Mouse (Mus musculus) liver, embryonic 14.5 days (tissue): Measurements from ENCODE around the gene Fosl1. TPM values are rescaled to one million over a fixed set of nuclear protein-coding genes. Genes with fewer than 3 reads are reported as not detected.

Source experiments
- ATAC-seq: fragments of 200-750 bp; cut with Nextera tagmentation; 2 replicates; pipeline ENCODE4 v1.8.0; 2017; ENCODE audit warnings: moderate number of reproducible peaks, mild to moderate bottlenecking, moderate library complexity; ENCODE audit not compliant: insufficient read depth
- DNase-seq, 3 experiments: peaks; one replicate each; pipeline ENCODE4 v3.0.0-alpha.2; 2012 to 2013; ENCODE audit warnings: low read depth in 3 of 3, low spot score in 3 of 3
- H3K27ac ChIP-seq: fragments of 300-500 bp; sonication (generic); 2 replicates; pipeline ENCODE4 v1.5.1; 2014; ENCODE audit warnings: moderate library complexity, mild to moderate bottlenecking, control low read depth, inconsistent platforms
- H3K27me3 ChIP-seq: fragments of 300-500 bp; sonication (generic); 2 replicates; pipeline ENCODE4 v1.6.1; 2014; ENCODE audit warnings: mild to moderate bottlenecking, low read length, moderate library complexity; ENCODE audit not compliant: control insufficient read depth, insufficient read depth
- H3K36me3 ChIP-seq: fragments of 300-500 bp; sonication (generic); replicated peaks from 2 replicates; pipeline ENCODE4 v1.6.1; 2014; ENCODE audit warnings: low read depth; ENCODE audit not compliant: control insufficient read depth, insufficient read depth
- H3K4me1 ChIP-seq, 2 experiments: fragments of 200-500 bp in 1 of 2; fragments of 300-500 bp in 1 of 2; sonication (generic) in 1 of 2; replicated peaks; 2 replicates each; pipeline ENCODE4 v1.6.1; 2012 to 2014; ENCODE audit warnings: antibody characterized with exemption in 1 of 2, inconsistent platforms in 1 of 2, low read length in 1 of 2; ENCODE audit not compliant: control insufficient read depth in 2 of 2, insufficient read depth in 2 of 2
- H3K4me2 ChIP-seq: fragments of 300-500 bp; sonication (generic); 2 replicates; pipeline ENCODE4 v1.6.1; 2014; ENCODE audit warnings: low read depth, mild to moderate bottlenecking, control low read depth, moderate library complexity
- H3K4me3 ChIP-seq, 2 experiments: fragments of 200-500 bp in 1 of 2; fragments of 300-500 bp in 1 of 2; sonication (generic) in 1 of 2; 2 replicates each; pipeline ENCODE4 v1.5.1; 2012 to 2014; ENCODE audit warnings: low read depth in 2 of 2, low read length in 2 of 2, mild to moderate bottlenecking in 2 of 2, control low read depth in 1 of 2, inconsistent platforms in 1 of 2, moderate library complexity in 1 of 2; ENCODE audit not compliant: insufficient read depth in 1 of 2
- H3K9ac ChIP-seq: fragments of 300-500 bp; sonication (generic); replicated peaks from 2 replicates; pipeline ENCODE4 v1.6.1; 2014; ENCODE audit warnings: mild to moderate bottlenecking, control low read depth, moderate library complexity
- H3K9me3 ChIP-seq: fragments of 300-500 bp; sonication (generic); 2 replicates; pipeline ENCODE4 v1.6.1; 2016; ENCODE audit warnings: low read length, mixed read lengths; ENCODE audit not compliant: control insufficient read depth
- CTCF ChIP-seq: IDR thresholded peaks from 2 replicates; pipeline ENCODE4 v1.5.1; 2016; ENCODE audit warnings: antibody characterized with exemption, low read depth, control low read depth
- EP300 ChIP-seq: IDR thresholded peaks from 2 replicates; pipeline ENCODE4 v1.6.1; 2016; ENCODE audit warnings: antibody characterized with exemption, low read depth
- WGBS: fragments of 180-500 bp; shearing (Covaris S2); extraction: QIAGEN DNeasy Blood & Tissue Kit; methylation state at CpG from one replicate; pipeline ENCODE4 v1.1.7; 2014; ENCODE audit not compliant: insufficient replicate concordance; 5-methylcytosine and 5-hydroxymethylcytosine counted together
- polyA plus RNA-seq, 2 experiments: library from polyadenylated mRNA; depleted of rRNA in 1 of 2; stranded (reverse) in 1 of 2; unstranded in 1 of 2; fragments of >200 nt; fragmentation: Nextera tagmentation in 1 of 2; extraction: Ambion mirVana in 1 of 2; gene quantifications; 2 replicates each; pipeline versions ENCODE4 v1.2.1 to v1.2.3; 2012 to 2014

Gene Fosl1
- polyA plus RNA-seq, 2 experiments, result 0.02 TPM; not detected in 1

GRCm38 (mm10) chr19:5429219-5429618 is 18.1 kb upstream of the Fosl1 start:
- no peaks in the 10 kb centered on the region for H3K27me3 ChIP-seq
- DNase-seq (no peak), ATAC-seq (no peak)
- no peaks in the 10 kb centered on the region for H3K9me3 ChIP-seq
- 64% methylated on average over 4 of the region's 4 CpGs for WGBS
- H3K27ac ChIP-seq, result no peak overlapping the region
- no peak for TF ChIP-seq EP300
- no peak for TF ChIP-seq CTCF
- H3K9ac ChIP-seq, result no peak overlapping the region
- peaks cover 4 to 7% of the 10 kb centered on the region in 2 experiments; a peak in 3 of 4 replicates for H3K4me1 ChIP-seq
- no peak overlapping the region for H3K4me3 ChIP-seq
- H3K4me2 ChIP-seq, result no peak overlapping the region
- peaks cover 4% of the 10 kb centered on the region for H3K36me3 ChIP-seq

- ATAC-seq, result no peak
Observed at GRCm38 (mm10) chr19:5429806-5430205, 17.5 kb upstream of the Fosl1 start.

GRCm38 (mm10) chr19:5430408-5430807 is 16.9 kb upstream of the Fosl1 start:
- 79% methylated on average over 1 of the region's 1 CpGs for WGBS
- Histone ChIP-seq H3K36me3 (peaks cover 4% of the 10 kb centered on the region), H3K9me3 (no peaks in the 10 kb centered on the region), H3K4me1 (peaks cover 4 to 7% of the 10 kb centered on the region in 2 experiments; a peak in 3 of 4 replicates), H3K27me3 (no peaks in the 10 kb centered on the region), H3K9ac (no peak overlapping the region), H3K4me2 (no peak overlapping the region), H3K27ac (no peak overlapping the region), H3K4me3 (no peak overlapping the region)
- DNase-seq, result no peak
- TF ChIP-seq EP300, result no peak
- TF ChIP-seq CTCF, result no peak
- no peak for ATAC-seq

More at GRCm38 (mm10) chr19:5429806-5430205, 17.5 kb upstream of the Fosl1 start:
- Histone ChIP-seq H3K9me3 (no peaks in the 10 kb centered on the region), H3K36me3 (peaks cover 4% of the 10 kb centered on the region), H3K4me3 (no peak overlapping the region), H3K4me1 (peaks cover 4 to 7% of the 10 kb centered on the region in 2 experiments; a peak in 3 of 4 replicates), H3K27me3 (no peaks in the 10 kb centered on the region), H3K4me2 (no peak overlapping the region), H3K27ac (no peak overlapping the region), H3K9ac (no peak overlapping the region)
- TF ChIP-seq EP300 (no peak), CTCF (no peak)
- DNase-seq, result no peak
- 69% methylated on average over 8 of the region's 8 CpGs for WGBS

GRCm38 (mm10) chr19:5431911-5432464 is 15.4 kb upstream of the Fosl1 start:
- WGBS, result 61% methylated on average over 4 of the region's 4 CpGs
- no peak overlapping the region for H3K4me3 ChIP-seq
- TF ChIP-seq EP300 (no peak), CTCF (no peak)
- no peak for DNase-seq
- H3K9me3 ChIP-seq, result no peaks in the 10 kb centered on the region
- peaks cover 0 to 4% of the 10 kb centered on the region in 2 experiments; a peak in 2 of 4 replicates for H3K4me1 ChIP-seq
- H3K27me3 ChIP-seq, result no peaks in the 10 kb centered on the region
- ATAC-seq, result no peak
- H3K27ac ChIP-seq, result no peak overlapping the region
- H3K4me2 ChIP-seq, result no peak overlapping the region
- H3K36me3 ChIP-seq, result peaks cover 3% of the 10 kb centered on the region
- H3K9ac ChIP-seq, result no peak overlapping the region

GRCm38 (mm10) chr19:5432992-5433852 is 14.1 kb upstream of the Fosl1 start:
- H3K9ac ChIP-seq, result peak overlapping the region; percentile 50
- H3K27me3 ChIP-seq, result no peaks in the 10 kb centered on the region
- no peaks in the 10 kb centered on the region for H3K9me3 ChIP-seq
- DNase-seq (no peak), ATAC-seq (peak; percentile 50)
- peak overlapping the region; percentile 68 for H3K4me2 ChIP-seq
- peak overlapping the region; percentile 26 to 45 for H3K4me3 ChIP-seq
- peak; percentile 55 for TF ChIP-seq CTCF
- no peak for TF ChIP-seq EP300
- no peak overlapping the region for H3K27ac ChIP-seq
- no peaks in the 10 kb centered on the region for H3K36me3 ChIP-seq
- 5% methylated on average over 16 of the region's 16 CpGs for WGBS
- H3K4me1 ChIP-seq, result peaks cover 0 to 4% of the 10 kb centered on the region in 2 experiments; a peak in 2 of 4 replicates
